Mouse (Mus musculus): ENCODE measurements around the gene Fndc8.

Fndc8 gene

GRCm38 (mm10) chr11:82891936-82892335 lies at the start of gene Fndc8:
Gene Fndc8 (plus strand): TSS chr11:82892124.
- DNase-seq: no peak

GRCm38 (mm10) chr11:82844771-82845414 lies 47.0 kb upstream of the Fndc8 start:
- no peak for DNase-seq

GRCm38 (mm10) chr11:82845415-82846078 lies 46.4 kb upstream of the Fndc8 start:
- peak; percentile 76 for DNase-seq

GRCm38 (mm10) chr11:82846079-82846436 lies 45.9 kb upstream of the Fndc8 start:
- no peak for DNase-seq

- no peak for DNase-seq
Observed at GRCm38 (mm10) chr11:82846938-82847337, 45.0 kb upstream of the Fndc8 start.

GRCm38 (mm10) chr11:82847571-82848000 lies 44.3 kb upstream of the Fndc8 start:
- no peak for DNase-seq

GRCm38 (mm10) chr11:82850259-82850658 lies 41.7 kb upstream of the Fndc8 start:
- DNase-seq: no peak

- DNase-seq: no peak
Observed at GRCm38 (mm10) chr11:82852115-82852514, 39.8 kb upstream of the Fndc8 start.

GRCm38 (mm10) chr11:82852540-82852939 lies 39.4 kb upstream of the Fndc8 start:
- DNase-seq: no peak

GRCm38 (mm10) chr11:82852958-82853357 lies 39.0 kb upstream of the Fndc8 start:
- DNase-seq: no peak

- no peak for DNase-seq
Observed at GRCm38 (mm10) chr11:82854111-82854510, 37.8 kb upstream of the Fndc8 start.

- no peak for DNase-seq
Observed at GRCm38 (mm10) chr11:82855327-82855973, 36.5 kb upstream of the Fndc8 start.

GRCm38 (mm10) chr11:82856032-82856431 lies 35.9 kb upstream of the Fndc8 start:
- no peak for DNase-seq

- DNase-seq: no peak
Observed at GRCm38 (mm10) chr11:82857307-82857848, 34.5 kb upstream of the Fndc8 start.

- DNase-seq: no peak
Observed at GRCm38 (mm10) chr11:82860759-82861158, 31.2 kb upstream of the Fndc8 start.

- DNase-seq: no peak
Observed at GRCm38 (mm10) chr11:82861558-82861957, 30.4 kb upstream of the Fndc8 start.

- no peak for DNase-seq
Observed at GRCm38 (mm10) chr11:82862638-82863037, 29.3 kb upstream of the Fndc8 start.

GRCm38 (mm10) chr11:82863059-82863458 lies 28.9 kb upstream of the Fndc8 start:
- DNase-seq: no peak

- no peak for DNase-seq
Observed at GRCm38 (mm10) chr11:82863488-82863931, 28.4 kb upstream of the Fndc8 start.

GRCm38 (mm10) chr11:82865957-82866356 lies 26.0 kb upstream of the Fndc8 start:
- no peak for DNase-seq

- no peak for DNase-seq
Observed at GRCm38 (mm10) chr11:82866850-82867564, 24.9 kb upstream of the Fndc8 start.

- no peak for DNase-seq
Observed at GRCm38 (mm10) chr11:82867956-82868355, 24.0 kb upstream of the Fndc8 start.
